Mouse (Mus musculus): ENCODE data around the gene Tmem202.

- TF ChIP-seq CTCF (IDR thresholded peaks at IDR 0.05; ENCODE audit: extremely low read depth, insufficient read length, insufficient replicate concordance, low read depth, low read length) (no peak), POLR2A (IDR thresholded peaks at IDR 0.05; ENCODE audit: low read depth, low read length) (no peak)
Measured at GRCm38 (mm10) chr9:59512381-59512780, 27.3 kb downstream of the Tmem202 start.

All from small intestine, adult 2 months (tissue).